In genomic region chr9:58766959-58767955, GRCm38 (mm10) we compare ENCODE assay signal across 7 mouse cellular contexts. TPM values are rescaled to one million over a fixed set of nuclear protein-coding genes. Genes with fewer than 3 reads are reported as not detected.
DNase-seq lines count a peak whose midpoint lies in the region; ATAC-seq lines count a peak whose summit lies in the region.

No protein-coding gene starts in this region.

- H3K27me3 ChIP-seq in hindbrain, embryonic 15.5 days, result no peaks in the 10 kb centered on the region
- H3K27me3 ChIP-seq in midbrain, embryonic 14.5 days (ENCODE audit: control insufficient read depth, insufficient read depth, low read length), result no peaks in the 10 kb centered on the region

- peaks cover 8% of the 10 kb centered on the region; the same call in 1 of the 2 replicates for H3K4me1 ChIP-seq in hindbrain, embryonic 15.5 days (replicated peaks)
- H3K4me1 ChIP-seq in midbrain, embryonic 14.5 days (ENCODE audit: control insufficient read depth, insufficient read depth, low read length), result 0 out of 2 replicates have a peak, but pooled peaks cover 3% of the 10 kb centered on the region

- no peak overlapping the region for H3K4me3 ChIP-seq in hindbrain, embryonic 15.5 days
- no peak overlapping the region for H3K4me3 ChIP-seq in midbrain, embryonic 14.5 days (replicated peaks; ENCODE audit: low read depth, low read length)

- H3K9me3 ChIP-seq in hindbrain, embryonic 15.5 days, result no peaks in the 10 kb centered on the region
- no peaks in the 10 kb centered on the region for H3K9me3 ChIP-seq in midbrain, embryonic 14.5 days (ENCODE audit: control insufficient read depth, low read length)

- H3K4me2 ChIP-seq in hindbrain, embryonic 15.5 days, result no peak overlapping the region
- no peak overlapping the region for H3K4me2 ChIP-seq in midbrain, embryonic 14.5 days (ENCODE audit: low read length)

- ATAC-seq in hindbrain, embryonic 15.5 days (ENCODE audit: low FRiP score, low read depth), result peak; percentile 95
- ATAC-seq in midbrain, embryonic 14.5 days (ENCODE audit: low FRiP score, low TSS enrichment), result peak; percentile 94
- no peak for ATAC-seq in frontal cortex, adult (ENCODE audit: low TSS enrichment)

- peak; percentile 52 for DNase-seq in ES-CJ7 (ENCODE audit: low read depth, low spot score)
- peak; percentile 51 for DNase-seq in ZHBTc4 (ENCODE audit: low read depth, low spot score)
- peak; percentile 36 for DNase-seq in midbrain, embryonic 14.5 days
- DNase-seq in layer of hippocampus, adult 9-11 months, result no peak
- no peak for DNase-seq in adrenal gland, postnatal 10 days

- H3K9ac ChIP-seq in hindbrain, embryonic 15.5 days, result no peak overlapping the region
- no peak overlapping the region for H3K9ac ChIP-seq in midbrain, embryonic 14.5 days (replicated peaks; ENCODE audit: low read length)

- WGBS in hindbrain, embryonic 15.5 days, result 70% methylated on average over 17 of the region's 17 CpGs
- 71% methylated on average over 17 of the region's 17 CpGs for WGBS in midbrain, embryonic 14.5 days

- H3K36me3 ChIP-seq in hindbrain, embryonic 15.5 days, result no peaks in the 10 kb centered on the region
- H3K36me3 ChIP-seq in midbrain, embryonic 14.5 days (ENCODE audit: control insufficient read depth, insufficient read depth, low read length), result no peaks in the 10 kb centered on the region

- H3K27ac ChIP-seq in hindbrain, embryonic 15.5 days (replicated peaks), result no peak overlapping the region
- H3K27ac ChIP-seq in midbrain, embryonic 14.5 days (replicated peaks; ENCODE audit: low read depth, low read length), result no peak overlapping the region

RNA-seq across cellular contexts. Expression of gene Rec114, which starts 23.5 kb away (rescaled TPM):
- 0.80 and 2.5 TPM in 2 replicates for polyA plus RNA-seq in hindbrain, embryonic 15.5 days (2015; fragmentation: Nextera tagmentation; extraction: Ambion mirVana)
- polyA plus RNA-seq in midbrain, embryonic 14.5 days (2014; fragmentation: Nextera tagmentation; extraction: Ambion mirVana), result 1.1 and 1.7 TPM in 2 replicates
- total RNA-seq in adrenal gland, postnatal 10 days (2021), result 1 to 10 TPM; 2.0 to 2.7 TPM

RNA-seq across cellular contexts. Expression of gene Hcn4, which starts 56.0 kb away (rescaled TPM):
- polyA plus RNA-seq in hindbrain, embryonic 15.5 days (2015; fragmentation: Nextera tagmentation; extraction: Ambion mirVana), result 3.8 and 4.3 TPM in 2 replicates
- 4.9 and 6.9 TPM in 2 replicates for polyA plus RNA-seq in midbrain, embryonic 14.5 days (2014; fragmentation: Nextera tagmentation; extraction: Ambion mirVana)
- total RNA-seq in adrenal gland, postnatal 10 days (2021), result 1 to 10 TPM in 1 of 2 experiments, under 1 TPM in 1; 0.66 to 1.3 TPM

Comparison
In these comparisons a context has a peak if more than half of its experiments do, and no peak if none do; other contexts are left out.
1. DNase-seq: peak in ES-CJ7 (single experiment), ZHBTc4 (single experiment) and midbrain, embryonic 14.5 days (single experiment); none in layer of hippocampus, adult 9-11 months (single experiment) and adrenal gland, postnatal 10 days (single experiment).